Mouse (Mus musculus): ENCODE data around the gene Vmn1r168. TPM values are rescaled to one million over a fixed set of nuclear protein-coding genes. Genes with fewer than 3 reads are reported as not detected.
"Not testable (repeated sequence)": the region's sequence is repeated elsewhere in the genome, so short reads cannot be mapped to it uniquely, and the experiment has no call there.

Gene Vmn1r168
- not detected in 2 replicates for polyA plus RNA-seq (2014; fragmentation: Nextera tagmentation; extraction: Ambion mirVana)

- not testable (repeated sequence) for H3K27me3 ChIP-seq (ENCODE audit: control insufficient read depth, insufficient read depth, low read length); H3K27ac ChIP-seq (ENCODE audit: low read depth, low read length)
Observed at GRCm38 (mm10) chr7:23539432-23539831, at the start of gene Vmn1r168. TSS of gene Vmn1r168 (plus strand) at chr7:23539732.

GRCm38 (mm10) chr7:23507106-23507505 is 32.4 kb upstream of the Vmn1r168 start, which contains the start of gene Vmn1r167:
TSS of gene Vmn1r167 (minus strand) at chr7:23507206.
- H3K4me2 ChIP-seq (ENCODE audit: low read depth, low read length); H3K27me3 ChIP-seq (ENCODE audit: control insufficient read depth, insufficient read depth, low read length); H3K36me3 ChIP-seq (ENCODE audit: control insufficient read depth, insufficient read depth, low read length); H3K9me3 ChIP-seq (ENCODE audit: control insufficient read depth, low read length); H3K9ac ChIP-seq (replicated peaks; ENCODE audit: low read depth, low read length); H3K4me3 ChIP-seq (ENCODE audit: low read depth, low read length); ATAC-seq (ENCODE audit: low read depth); H3K4me1 ChIP-seq (ENCODE audit: control insufficient read depth, insufficient read depth, low read length); H3K27ac ChIP-seq (ENCODE audit: low read depth, low read length): not testable (repeated sequence)
- WGBS, result 88% methylated on average over 2 of the region's 2 CpGs

More at GRCm38 (mm10) chr7:23539432-23539831, at the start of gene Vmn1r168:
- H3K4me3 ChIP-seq (ENCODE audit: low read depth, low read length); ATAC-seq (ENCODE audit: low read depth); H3K9ac ChIP-seq (replicated peaks; ENCODE audit: low read depth, low read length); H3K9me3 ChIP-seq (ENCODE audit: control insufficient read depth, low read length); H3K4me2 ChIP-seq (ENCODE audit: low read depth, low read length); H3K4me1 ChIP-seq (ENCODE audit: control insufficient read depth, insufficient read depth, low read length); H3K36me3 ChIP-seq (ENCODE audit: control insufficient read depth, insufficient read depth, low read length): not testable (repeated sequence)
- WGBS, result no CpG with 5 or more reads among the region's 1 CpGs

GRCm38 (mm10) chr7:23575226-23575625 is 35.7 kb downstream of the Vmn1r168 start, which contains the start of gene Vmn1r169:
TSS of gene Vmn1r169 (plus strand) at chr7:23575526.
- H3K4me1 ChIP-seq (ENCODE audit: control insufficient read depth, insufficient read depth, low read length); H3K4me2 ChIP-seq (ENCODE audit: low read depth, low read length); H3K9me3 ChIP-seq (ENCODE audit: control insufficient read depth, low read length); ATAC-seq (ENCODE audit: low read depth); H3K27me3 ChIP-seq (ENCODE audit: control insufficient read depth, insufficient read depth, low read length); H3K9ac ChIP-seq (replicated peaks; ENCODE audit: low read depth, low read length); H3K27ac ChIP-seq (ENCODE audit: low read depth, low read length); H3K36me3 ChIP-seq (ENCODE audit: control insufficient read depth, insufficient read depth, low read length); H3K4me3 ChIP-seq (ENCODE audit: low read depth, low read length): not testable (repeated sequence)
- 72% methylated on average over 1 of the region's 2 CpGs for WGBS

Other genes with a start within 250 kb of the Vmn1r168 start
- not detected in 2 replicates for gene Nlrp4e, start 238.5 kb upstream of the Vmn1r168 start, polyA plus RNA-seq (2014; fragmentation: Nextera tagmentation; extraction: Ambion mirVana)
- not detected in 2 replicates for gene Nlrp5, start 153.8 kb upstream of the Vmn1r168 start, polyA plus RNA-seq (2014; fragmentation: Nextera tagmentation; extraction: Ambion mirVana)
- not detected in 2 replicates for gene Vmn1r167, start 32.5 kb upstream of the Vmn1r168 start, polyA plus RNA-seq (2014; fragmentation: Nextera tagmentation; extraction: Ambion mirVana)
- not detected in 2 replicates for gene Vmn1r169, start 35.8 kb downstream of the Vmn1r168 start, polyA plus RNA-seq (2014; fragmentation: Nextera tagmentation; extraction: Ambion mirVana)
- not detected in 2 replicates for gene Vmn1r170, start 66.4 kb downstream of the Vmn1r168 start, polyA plus RNA-seq (2014; fragmentation: Nextera tagmentation; extraction: Ambion mirVana)
- gene Vmn1r171, start 91.0 kb downstream of the Vmn1r168 start, polyA plus RNA-seq (2014; fragmentation: Nextera tagmentation; extraction: Ambion mirVana), result not detected in 2 replicates
- not detected in 2 replicates for gene Vmn1r172, start 118.6 kb downstream of the Vmn1r168 start, polyA plus RNA-seq (2014; fragmentation: Nextera tagmentation; extraction: Ambion mirVana)
- not detected in 2 replicates for gene Vmn1r173, start 161.0 kb downstream of the Vmn1r168 start, polyA plus RNA-seq (2014; fragmentation: Nextera tagmentation; extraction: Ambion mirVana)
- gene Vmn1r174, start 212.5 kb downstream of the Vmn1r168 start, polyA plus RNA-seq (2014; fragmentation: Nextera tagmentation; extraction: Ambion mirVana), result not detected in 2 replicates

Measured in neural tube, embryonic 14.5 days (tissue).